Mouse (Mus musculus) R1 (cell line): Measurements from ENCODE around the gene Fyttd1.
A peak's percentile ranks its signal among the peaks of the same experiment; 100 is the strongest.
"Not testable (repeated sequence)": the region's sequence is repeated elsewhere in the genome, so short reads cannot be mapped to it uniquely, and the experiment has no call there.

Experiments used
- DNase-seq: peaks from one replicate; pipeline ENCODE4 v3.0.0-alpha.2; 2018; ENCODE audit warnings: low read depth, low spot score

The Fyttd1 gene

GRCm38 (mm10) chr16:32878972-32879926, 1.9 kb downstream of the Fyttd1 start:
- peak; percentile 76 for DNase-seq

- DNase-seq, result no peak
Observed at GRCm38 (mm10) chr16:32881538-32881937, 4.2 kb downstream of the Fyttd1 start.

GRCm38 (mm10) chr16:32887996-32888395, 10.7 kb downstream of the Fyttd1 start:
- peak; percentile 50 for DNase-seq

- no peak for DNase-seq
Observed at GRCm38 (mm10) chr16:32889881-32890280, 12.6 kb downstream of the Fyttd1 start.

- DNase-seq, result no peak
Observed at GRCm38 (mm10) chr16:32896126-32896525, 18.8 kb downstream of the Fyttd1 start.

GRCm38 (mm10) chr16:32901360-32902050, 24.2 kb downstream of the Fyttd1 start:
- no peak for DNase-seq

GRCm38 (mm10) chr16:32902051-32902428, 24.7 kb downstream of the Fyttd1 start:
- DNase-seq, result no peak

GRCm38 (mm10) chr16:32906186-32906585, 28.9 kb downstream of the Fyttd1 start:
- no peak for DNase-seq

GRCm38 (mm10) chr16:32906727-32907126, 29.4 kb downstream of the Fyttd1 start:
- no peak for DNase-seq

- DNase-seq, result no peak
Observed at GRCm38 (mm10) chr16:32913212-32913611, 35.9 kb downstream of the Fyttd1 start.

- DNase-seq, result peak; percentile 90
Observed at GRCm38 (mm10) chr16:32913937-32914881, 36.9 kb downstream of the Fyttd1 start, which contains the start of gene Lrch3. Gene Lrch3, plus strand, starts transcription at chr16:32914100.

- no peak for DNase-seq
Observed at GRCm38 (mm10) chr16:32915292-32916068, 38.2 kb downstream of the Fyttd1 start.

GRCm38 (mm10) chr16:32926629-32927028, 49.3 kb downstream of the Fyttd1 start:
- DNase-seq, result not testable (repeated sequence)

- no peak for DNase-seq
Observed at GRCm38 (mm10) chr16:32927044-32927443, 49.7 kb downstream of the Fyttd1 start.

- DNase-seq, result no peak
Observed at GRCm38 (mm10) chr16:32929918-32930317, 52.6 kb downstream of the Fyttd1 start.

- no peak for DNase-seq
Observed at GRCm38 (mm10) chr16:32934470-32934869, 57.2 kb downstream of the Fyttd1 start.

- no peak for DNase-seq
Observed at GRCm38 (mm10) chr16:32935088-32935487, 57.8 kb downstream of the Fyttd1 start.

GRCm38 (mm10) chr16:32937358-32937757, 60.1 kb downstream of the Fyttd1 start:
- no peak for DNase-seq

GRCm38 (mm10) chr16:32939301-32939700, 62.0 kb downstream of the Fyttd1 start:
- peak; percentile 26 for DNase-seq

- DNase-seq, result not testable (repeated sequence)
Observed at GRCm38 (mm10) chr16:32939716-32940115, 62.4 kb downstream of the Fyttd1 start.

GRCm38 (mm10) chr16:32941226-32941625, 63.9 kb downstream of the Fyttd1 start:
- not testable (repeated sequence) for DNase-seq
